Mouse (Mus musculus): ENCODE results near the gene Garem2. TPM values are rescaled to one million over a fixed set of nuclear protein-coding genes. Genes with fewer than 3 reads are reported as not detected.

Gene Garem2
- total and polyA plus RNA-seq, 2 experiments from 2014 or later = 0.14 TPM; not detected in 1

DNA sequence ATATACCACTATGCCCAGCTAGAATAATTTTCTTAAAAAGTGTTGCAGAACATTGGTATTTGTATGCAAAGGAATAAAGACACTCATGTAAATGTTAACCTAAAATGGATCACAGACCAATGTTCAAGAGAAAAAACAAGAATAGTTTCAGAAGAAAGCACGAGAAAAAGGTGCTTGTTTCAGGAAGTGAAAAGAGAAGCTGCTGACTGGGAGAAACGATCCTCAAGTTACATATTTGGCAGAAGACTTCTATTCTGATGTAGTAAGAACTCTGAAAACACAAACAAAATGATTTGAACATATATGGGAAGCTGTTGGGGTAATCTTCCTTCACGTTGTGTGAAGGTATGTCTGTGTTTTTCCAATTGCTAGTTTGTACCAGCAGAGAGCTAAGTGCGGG, 33.2 kb downstream of the Garem2 start:
- Histone ChIP-seq H3K9me3 (replicated peaks; ENCODE audit: control insufficient read depth, low read length) (no peaks in the 10 kb centered on the region), H3K4me2 (ENCODE audit: low read depth, low read length) (no peak overlapping the region), H3K27me3 (ENCODE audit: control insufficient read depth, insufficient read depth, low read length) (no peaks in the 10 kb centered on the region), H3K36me3 (replicated peaks; ENCODE audit: control insufficient read depth, insufficient read depth, low read length) (peaks cover 91% of the 10 kb centered on the region), H3K4me1 (ENCODE audit: control insufficient read depth, insufficient read depth) (no peaks in the 10 kb centered on the region), H3K27ac (ENCODE audit: low read depth) (no peak overlapping the region), H3K9ac (replicated peaks; ENCODE audit: low read depth, low read length) (no peak overlapping the region), H3K4me3 (ENCODE audit: low read depth, low read length) (no peak overlapping the region)
- no peak for ATAC-seq (ENCODE audit: insufficient read depth, low read depth)
- no peak for TF ChIP-seq CTCF (IDR thresholded peaks at IDR 0.05; ENCODE audit: low read depth)
- no peak for TF ChIP-seq EP300 (IDR thresholded peaks at IDR 0.05; ENCODE audit: low read depth)
- 85% methylated on average over 4 of the region's 4 CpGs for WGBS
- DNase-seq (ENCODE audit: low spot score) = no peak

DNA sequence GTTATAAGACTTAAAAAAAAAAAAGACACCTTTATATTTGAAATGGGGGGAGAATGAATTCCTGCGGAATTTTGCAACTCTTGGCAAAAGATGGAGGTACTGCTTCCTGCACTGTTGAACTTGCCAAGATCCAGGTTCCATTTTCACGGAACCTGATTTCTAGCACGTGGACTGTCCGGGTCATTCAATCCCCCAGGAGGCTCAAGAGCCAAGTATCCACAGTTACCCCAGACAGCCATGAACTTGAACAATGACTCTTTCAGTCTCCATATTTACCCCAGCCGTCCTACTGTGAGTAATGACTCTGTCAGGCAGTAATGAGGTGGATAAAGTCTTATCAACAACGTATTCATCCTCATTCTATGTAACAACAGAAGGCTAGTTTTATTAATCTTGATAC, 41.6 kb downstream of the Garem2 start:
- H3K4me2 ChIP-seq (ENCODE audit: low read depth, low read length) = no peak overlapping the region
- TF ChIP-seq EP300 (IDR thresholded peaks at IDR 0.05; ENCODE audit: low read depth) = no peak
- no peak for TF ChIP-seq CTCF (IDR thresholded peaks at IDR 0.05; ENCODE audit: low read depth)
- WGBS = 89% methylated on average over 6 of the region's 6 CpGs
- no peak overlapping the region for H3K9ac ChIP-seq (replicated peaks; ENCODE audit: low read depth, low read length)
- H3K27me3 ChIP-seq (ENCODE audit: control insufficient read depth, insufficient read depth, low read length) = no peaks in the 10 kb centered on the region
- H3K36me3 ChIP-seq (replicated peaks; ENCODE audit: control insufficient read depth, insufficient read depth, low read length) = peaks cover 65% of the 10 kb centered on the region
- H3K27ac ChIP-seq (ENCODE audit: low read depth) = no peak overlapping the region
- H3K9me3 ChIP-seq (replicated peaks; ENCODE audit: control insufficient read depth, low read length) = no peaks in the 10 kb centered on the region
- no peak for DNase-seq (ENCODE audit: low spot score)
- ATAC-seq (ENCODE audit: insufficient read depth, low read depth) = no peak
- no peak overlapping the region for H3K4me3 ChIP-seq (ENCODE audit: low read depth, low read length)
- H3K4me1 ChIP-seq (ENCODE audit: control insufficient read depth, insufficient read depth) = peaks cover 5% of the 10 kb centered on the region

DNA sequence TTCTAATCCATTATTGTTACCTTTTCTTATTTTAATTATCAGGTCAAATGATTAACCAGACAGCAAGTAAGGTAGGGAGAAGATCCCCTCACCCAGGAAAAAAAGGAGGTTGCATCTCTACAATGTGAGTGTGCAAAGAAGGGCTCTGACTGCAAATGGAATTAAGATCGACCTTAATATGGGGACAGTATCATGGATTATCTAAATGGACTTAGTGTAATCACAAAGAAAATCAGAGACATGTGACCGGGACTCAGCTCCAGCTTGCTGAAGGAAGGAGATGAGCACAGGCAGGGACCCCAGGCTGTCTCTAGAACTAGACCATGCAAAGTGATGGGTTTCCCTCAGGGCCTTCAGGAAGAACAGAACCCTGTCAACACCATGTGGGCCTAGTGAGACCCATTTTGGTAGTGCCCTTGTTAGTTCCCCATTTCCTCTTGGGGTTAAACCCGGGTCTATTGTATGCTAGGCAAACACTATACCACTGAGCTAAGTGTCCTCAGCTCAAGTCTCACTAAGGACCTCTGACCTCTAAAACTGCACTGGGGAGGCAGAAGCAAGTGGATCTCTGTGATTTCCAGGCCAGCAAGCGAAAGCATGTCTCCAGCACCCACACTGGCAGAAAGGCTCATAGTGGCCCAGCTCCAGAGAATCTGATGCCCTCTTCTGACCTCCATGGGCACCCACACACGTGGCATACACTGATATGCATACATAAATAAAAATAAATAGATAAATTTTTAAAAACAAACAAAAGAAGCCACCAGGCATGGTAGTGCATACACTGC, 43.4 kb downstream of the Garem2 start:
- Histone ChIP-seq H3K4me2 (ENCODE audit: low read depth, low read length) (no peak overlapping the region), H3K4me1 (ENCODE audit: control insufficient read depth, insufficient read depth) (peaks cover 5% of the 10 kb centered on the region), H3K4me3 (ENCODE audit: low read depth, low read length) (no peak overlapping the region), H3K9me3 (replicated peaks; ENCODE audit: control insufficient read depth, low read length) (no peaks in the 10 kb centered on the region), H3K27me3 (ENCODE audit: control insufficient read depth, insufficient read depth, low read length) (no peaks in the 10 kb centered on the region), H3K9ac (replicated peaks; ENCODE audit: low read depth, low read length) (no peak overlapping the region), H3K36me3 (replicated peaks; ENCODE audit: control insufficient read depth, insufficient read depth, low read length) (peaks cover 47% of the 10 kb centered on the region), H3K27ac (ENCODE audit: low read depth) (no peak overlapping the region)
- TF ChIP-seq CTCF (IDR thresholded peaks at IDR 0.05; ENCODE audit: low read depth) (no peak), EP300 (IDR thresholded peaks at IDR 0.05; ENCODE audit: low read depth) (no peak)
- 75% methylated on average over 5 of the region's 5 CpGs for WGBS
- DNase-seq (ENCODE audit: low spot score) (no peak), ATAC-seq (ENCODE audit: insufficient read depth, low read depth) (no peak)

DNA sequence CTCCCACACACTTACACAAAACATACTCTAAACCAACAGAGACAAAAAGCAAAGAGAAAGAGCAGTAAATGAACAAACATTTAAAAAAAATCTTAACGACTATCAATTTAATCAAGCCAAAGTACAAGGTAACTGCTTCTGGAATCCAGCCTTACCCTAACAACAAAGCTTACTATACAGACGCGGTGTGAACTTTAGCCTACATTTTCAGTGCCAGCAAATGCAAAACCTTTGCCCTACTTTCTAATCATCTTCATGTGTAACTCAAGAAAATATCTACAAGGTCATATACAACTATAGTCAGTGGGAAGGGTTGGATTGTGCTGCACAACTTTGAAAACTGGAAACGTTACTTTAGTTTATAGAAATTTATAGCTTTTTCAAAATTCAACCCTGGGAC, 47.0 kb downstream of the Garem2 start:
- Histone ChIP-seq H3K9me3 (replicated peaks; ENCODE audit: control insufficient read depth, low read length) (no peaks in the 10 kb centered on the region), H3K4me2 (ENCODE audit: low read depth, low read length) (peak overlapping the region; percentile 49), H3K27ac (ENCODE audit: low read depth) (peak overlapping the region; percentile 88), H3K27me3 (ENCODE audit: control insufficient read depth, insufficient read depth, low read length) (no peaks in the 10 kb centered on the region), H3K4me1 (ENCODE audit: control insufficient read depth, insufficient read depth) (peaks cover 7% of the 10 kb centered on the region), H3K9ac (replicated peaks; ENCODE audit: low read depth, low read length) (no peak overlapping the region), H3K36me3 (replicated peaks; ENCODE audit: control insufficient read depth, insufficient read depth, low read length) (peaks cover 15% of the 10 kb centered on the region), H3K4me3 (ENCODE audit: low read depth, low read length) (peak overlapping the region; percentile 21)
- TF ChIP-seq EP300 (IDR thresholded peaks at IDR 0.05; ENCODE audit: low read depth) = no peak
- no peak for TF ChIP-seq CTCF (IDR thresholded peaks at IDR 0.05; ENCODE audit: low read depth)
- peak; percentile 52 for ATAC-seq (ENCODE audit: insufficient read depth, low read depth)
- DNase-seq (ENCODE audit: low spot score) = peak; percentile 63
- 39% methylated on average over 4 of the region's 4 CpGs for WGBS

DNA sequence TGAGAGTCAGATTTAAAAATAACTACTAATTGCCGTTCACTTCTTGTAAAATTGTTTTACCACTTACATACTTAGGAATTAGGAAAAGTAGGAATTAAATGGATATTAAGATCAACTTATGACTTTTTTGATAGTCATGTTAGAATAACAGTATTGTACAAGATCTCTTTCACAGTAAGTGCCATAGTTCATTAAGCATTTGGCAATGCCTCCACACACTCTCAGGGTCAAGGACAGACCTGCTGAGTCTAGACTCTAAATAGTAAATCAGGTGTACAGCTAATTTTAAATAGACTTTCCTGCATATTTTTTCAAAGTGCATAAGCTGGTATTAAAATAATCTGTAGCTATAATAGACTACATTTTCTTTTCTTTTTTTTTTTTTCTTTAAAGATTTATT, 47.5 kb downstream of the Garem2 start:
- Histone ChIP-seq H3K9ac (replicated peaks; ENCODE audit: low read depth, low read length) (no peak overlapping the region), H3K4me1 (ENCODE audit: control insufficient read depth, insufficient read depth) (peaks cover 10% of the 10 kb centered on the region), H3K4me3 (ENCODE audit: low read depth, low read length) (peak overlapping the region; percentile 21), H3K9me3 (replicated peaks; ENCODE audit: control insufficient read depth, low read length) (no peaks in the 10 kb centered on the region), H3K27me3 (ENCODE audit: control insufficient read depth, insufficient read depth, low read length) (no peaks in the 10 kb centered on the region), H3K36me3 (replicated peaks; ENCODE audit: control insufficient read depth, insufficient read depth, low read length) (peaks cover 14% of the 10 kb centered on the region), H3K4me2 (ENCODE audit: low read depth, low read length) (peak overlapping the region; percentile 49), H3K27ac (ENCODE audit: low read depth) (peak overlapping the region; percentile 88)
- ATAC-seq (ENCODE audit: insufficient read depth, low read depth) = no peak
- 33% methylated on average over 1 of the region's 1 CpGs for whole genome bisulfite sequencing
- TF ChIP-seq CTCF (IDR thresholded peaks at IDR 0.05; ENCODE audit: low read depth) = no peak
- TF ChIP-seq EP300 (IDR thresholded peaks at IDR 0.05; ENCODE audit: low read depth) = no peak
- peak; percentile 57 for DNase-seq (ENCODE audit: low spot score)

Data from heart, postnatal 0 days (tissue).